Mouse (Mus musculus): ENCODE data around the gene Olfr453. TPM values are rescaled to one million over a fixed set of nuclear protein-coding genes. Genes with fewer than 3 reads are reported as not detected.

Olfr453 gene
- total and polyA plus RNA-seq, 3 experiments = not detected

DNA sequence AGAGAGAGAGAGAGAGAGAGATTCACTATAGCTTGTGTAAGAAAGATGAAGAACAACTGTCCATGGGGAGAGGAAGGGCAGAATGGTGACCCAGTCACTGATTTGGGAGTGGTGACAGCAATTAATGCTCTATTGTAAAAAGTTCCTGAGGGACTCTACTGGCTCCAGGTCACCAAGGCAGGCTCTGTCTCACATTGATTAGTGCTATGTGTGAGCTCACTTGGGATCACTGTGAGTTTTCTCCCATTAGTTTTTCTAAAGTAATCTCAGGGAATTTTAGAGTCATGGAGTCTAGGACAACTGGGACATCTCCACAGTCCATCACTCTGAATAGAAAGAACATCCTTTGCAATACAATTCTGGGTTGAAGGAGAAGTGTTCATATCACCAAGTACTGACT lies 45.6 kb downstream of the Olfr453 start, which contains the start of gene Olfr452:
TSS of gene Olfr452 (plus strand) at position 301 of the 400 bp plus-strand sequence.
- Histone ChIP-seq H3K79me2 (replicated peaks; ENCODE audit: control insufficient read depth, insufficient read depth, low read length) (no peaks in the 10 kb centered on the region), H3K4me1 (ENCODE audit: control insufficient read depth, insufficient read depth, low read length) (no peaks in the 10 kb centered on the region), H3K27ac (no peak within 1 kb of the TSS), H3K4me3 (no peak within 1 kb of the TSS), H3K27me3 (ENCODE audit: control insufficient read depth, insufficient read depth, low read length) (no peaks in the 10 kb centered on the region), H3K9ac (ENCODE audit: low read depth, low read length) (no peak within 1 kb of the TSS), H3K36me3 (ENCODE audit: control insufficient read depth, insufficient read depth, low read length) (no peaks in the 10 kb centered on the region)
- TF ChIP-seq CTCF (IDR thresholded peaks at IDR 0.05) = no peak
- TF ChIP-seq POLR2A (IDR thresholded peaks at IDR 0.05; ENCODE audit: insufficient read depth, low read depth, low read length) = no peak
- no peak for TF ChIP-seq EP300 (IDR thresholded peaks at IDR 0.05; ENCODE audit: insufficient read depth, low read depth, low read length)
- DNase-seq = no peak
- intact Hi-C loops (cut with DNase I) = no loop called here

DNA sequence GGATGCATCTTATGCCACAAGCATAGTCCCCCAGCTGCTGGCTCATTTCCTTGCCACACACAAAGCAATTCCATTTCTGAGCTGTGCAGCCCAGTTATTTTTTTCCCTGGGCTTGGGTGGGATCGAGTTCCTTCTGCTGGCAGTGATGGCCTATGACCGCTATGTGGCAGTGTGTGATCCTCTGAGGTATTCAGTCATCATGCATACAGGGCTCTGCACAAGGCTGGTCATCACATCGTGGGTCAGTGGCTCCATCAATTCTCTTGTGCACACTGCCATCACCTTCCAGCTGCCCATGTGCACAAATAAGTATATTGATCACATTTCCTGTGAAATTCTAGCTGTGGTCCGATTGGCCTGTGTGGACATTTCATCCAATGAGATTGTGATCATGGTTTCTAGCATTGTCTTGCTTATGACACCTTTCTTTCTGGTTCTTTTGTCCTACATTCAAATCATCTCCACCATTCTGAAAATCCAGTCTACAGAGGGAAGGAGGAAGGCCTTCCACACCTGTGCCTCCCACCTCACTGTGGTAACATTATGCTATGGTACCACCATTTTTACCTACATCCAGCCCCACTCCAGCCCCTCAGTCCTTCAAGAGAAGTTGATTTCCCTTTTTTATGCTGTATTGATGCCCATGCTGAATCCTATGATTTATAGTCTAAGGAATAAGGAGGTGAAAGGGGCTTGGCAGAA lies 51.2 kb downstream of the Olfr453 start:
- no peaks in the 10 kb centered on the region for H3K36me3 ChIP-seq (ENCODE audit: control insufficient read depth, insufficient read depth, low read length)
- no peaks in the 10 kb centered on the region for H3K79me2 ChIP-seq (replicated peaks; ENCODE audit: control insufficient read depth, insufficient read depth, low read length)
- intact Hi-C loops (cut with DNase I) = no loop called here
- no peak overlapping the region for H3K27ac ChIP-seq
- H3K4me3 ChIP-seq = no peak overlapping the region
- H3K27me3 ChIP-seq (ENCODE audit: control insufficient read depth, insufficient read depth, low read length) = no peaks in the 10 kb centered on the region
- H3K9ac ChIP-seq (ENCODE audit: low read depth, low read length) = no peak overlapping the region
- H3K4me1 ChIP-seq (ENCODE audit: control insufficient read depth, insufficient read depth, low read length) = no peaks in the 10 kb centered on the region
- 43% methylated on average over 4 of the region's 4 CpGs for WGBS
- DNase-seq = no peak
- TF ChIP-seq CTCF (IDR thresholded peaks at IDR 0.05) (peak; percentile 31), EP300 (IDR thresholded peaks at IDR 0.05; ENCODE audit: insufficient read depth, low read depth, low read length) (no peak)

DNA sequence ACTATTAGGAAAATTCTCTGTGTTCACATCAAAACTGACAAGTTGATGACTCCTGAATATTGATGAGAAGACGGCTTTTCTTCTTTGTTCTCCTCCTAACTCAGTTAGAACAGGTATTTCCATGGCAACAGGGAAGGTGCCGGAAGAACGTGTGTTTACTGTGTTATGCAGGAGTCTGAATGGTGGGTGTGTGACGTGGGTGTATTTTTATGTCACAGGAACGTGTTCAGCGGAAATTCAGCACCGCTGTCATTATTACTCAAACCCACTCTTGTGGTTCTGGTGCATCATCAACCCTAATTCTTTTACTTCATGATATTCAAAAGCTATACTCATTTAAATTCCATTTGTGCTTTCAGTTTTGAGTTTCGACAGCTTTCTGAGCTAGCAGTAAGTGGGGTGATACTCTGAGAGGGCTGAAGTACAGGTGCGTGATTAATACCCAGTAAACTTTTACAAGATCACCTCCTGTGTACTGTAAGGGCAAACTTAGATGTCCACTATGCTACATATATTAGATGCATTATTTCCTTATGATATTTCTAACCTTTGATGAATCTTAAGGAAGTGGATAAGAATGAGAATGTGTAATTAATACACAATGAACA lies 51.9 kb downstream of the Olfr453 start:
- intact Hi-C loops (cut with DNase I) = no loop called here
- WGBS = 75% methylated on average over 9 of the region's 9 CpGs

DNA sequence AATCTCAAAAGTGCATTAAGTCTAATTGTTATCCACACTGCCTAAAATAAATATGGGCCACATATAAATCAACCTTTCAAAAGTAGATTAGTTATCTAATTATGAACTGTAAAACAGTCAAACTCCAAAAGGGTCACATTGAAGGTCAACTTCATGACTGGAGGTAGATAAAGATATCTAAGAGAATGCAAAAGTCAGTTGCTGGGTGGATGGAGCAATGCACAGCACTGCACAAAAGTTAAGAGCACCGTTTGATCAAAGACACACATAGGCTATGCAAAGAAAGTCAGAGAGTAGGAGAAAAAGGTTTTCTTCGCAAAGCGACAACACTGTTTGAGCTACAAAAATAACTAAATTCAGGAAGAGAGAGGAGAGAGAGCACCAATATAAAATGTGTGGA lies 55.8 kb downstream of the Olfr453 start:
- no peak overlapping the region for H3K9ac ChIP-seq (ENCODE audit: low read depth, low read length)
- no peaks in the 10 kb centered on the region for H3K79me2 ChIP-seq (replicated peaks; ENCODE audit: control insufficient read depth, insufficient read depth, low read length)
- no peak for DNase-seq
- no peak overlapping the region for H3K4me3 ChIP-seq
- H3K27me3 ChIP-seq (ENCODE audit: control insufficient read depth, insufficient read depth, low read length) = no peaks in the 10 kb centered on the region
- H3K36me3 ChIP-seq (ENCODE audit: control insufficient read depth, insufficient read depth, low read length) = no peaks in the 10 kb centered on the region
- H3K27ac ChIP-seq = no peak overlapping the region
- H3K4me1 ChIP-seq (ENCODE audit: control insufficient read depth, insufficient read depth, low read length) = no peaks in the 10 kb centered on the region
- TF ChIP-seq EP300 (IDR thresholded peaks at IDR 0.05; ENCODE audit: insufficient read depth, low read depth, low read length) = no peak
- TF ChIP-seq POLR2A (IDR thresholded peaks at IDR 0.05; ENCODE audit: insufficient read depth, low read depth, low read length) = no peak
- no peak for TF ChIP-seq CTCF (IDR thresholded peaks at IDR 0.05)
- 84% methylated on average over 3 of the region's 3 CpGs for WGBS
- intact Hi-C loops (cut with DNase I) = no loop called here

More for the DNA sequence above, 51.9 kb downstream of the Olfr453 start:
- no peak overlapping the region for H3K27ac ChIP-seq
- no peaks in the 10 kb centered on the region for H3K4me1 ChIP-seq (ENCODE audit: control insufficient read depth, insufficient read depth, low read length)
- H3K79me2 ChIP-seq (replicated peaks; ENCODE audit: control insufficient read depth, insufficient read depth, low read length) = no peaks in the 10 kb centered on the region
- H3K36me3 ChIP-seq (ENCODE audit: control insufficient read depth, insufficient read depth, low read length) = no peaks in the 10 kb centered on the region
- no peak overlapping the region for H3K9ac ChIP-seq (ENCODE audit: low read depth, low read length)
- DNase-seq = no peak
- H3K27me3 ChIP-seq (ENCODE audit: control insufficient read depth, insufficient read depth, low read length) = no peaks in the 10 kb centered on the region
- H3K4me3 ChIP-seq = no peak overlapping the region
- TF ChIP-seq CTCF (IDR thresholded peaks at IDR 0.05) = no peak
- no peak for TF ChIP-seq EP300 (IDR thresholded peaks at IDR 0.05; ENCODE audit: insufficient read depth, low read depth, low read length)
- no peak for TF ChIP-seq POLR2A (IDR thresholded peaks at IDR 0.05; ENCODE audit: insufficient read depth, low read depth, low read length)

Other genes starting within 250 kb of the Olfr453 start
- not detected for gene Olfr455, start 191.8 kb upstream of the Olfr453 start, total RNA-seq (2021)
- not detected in 2 replicates for gene Olfr455, start 191.8 kb upstream of the Olfr453 start, polyA plus RNA-seq (2012; rRNA removed)
- not detected for gene Tcaf3, start 141.7 kb upstream of the Olfr453 start, total RNA-seq (2021)
- gene Tcaf3, start 141.7 kb upstream of the Olfr453 start, polyA plus RNA-seq (2012; rRNA removed) = not detected in 2 replicates
- 1 to 10 TPM; 2.7 to 3.6 TPM for gene Tcaf2, start 94.1 kb upstream of the Olfr453 start, total RNA-seq (2021)
- gene Tcaf2, start 94.1 kb upstream of the Olfr453 start, polyA plus RNA-seq (2012; rRNA removed) = 1.1 TPM in 2 replicates
- 10 to 100 TPM; 10.3 to 12.4 TPM for gene Tcaf1, start 29.3 kb upstream of the Olfr453 start, total RNA-seq (2021)
- gene Tcaf1, start 29.3 kb upstream of the Olfr453 start, polyA plus RNA-seq (2012; rRNA removed) = 8.0 and 12.5 TPM in 2 replicates
- gene Olfr38, start 17.0 kb downstream of the Olfr453 start, total RNA-seq (2021) = not detected
- not detected in 2 replicates for gene Olfr38, start 17.0 kb downstream of the Olfr453 start, polyA plus RNA-seq (2012; rRNA removed)
- not detected for gene Olfr452, start 45.7 kb downstream of the Olfr453 start, total RNA-seq (2021)
- not detected in 2 replicates for gene Olfr452, start 45.7 kb downstream of the Olfr453 start, polyA plus RNA-seq (2012; rRNA removed)
- not detected for gene Olfr450, start 72.6 kb downstream of the Olfr453 start, total RNA-seq (2021)
- gene Olfr450, start 72.6 kb downstream of the Olfr453 start, polyA plus RNA-seq (2012; rRNA removed) = not detected in 2 replicates
- not detected for gene Olfr449, start 95.0 kb downstream of the Olfr453 start, total RNA-seq (2021)
- not detected in 2 replicates for gene Olfr449, start 95.0 kb downstream of the Olfr453 start, polyA plus RNA-seq (2012; rRNA removed)
- gene Olfr448, start 151.1 kb downstream of the Olfr453 start, total RNA-seq (2021) = not detected
- not detected in 2 replicates for gene Olfr448, start 151.1 kb downstream of the Olfr453 start, polyA plus RNA-seq (2012; rRNA removed)
- not detected for gene Olfr447, start 169.5 kb downstream of the Olfr453 start, total RNA-seq (2021)
- gene Olfr447, start 169.5 kb downstream of the Olfr453 start, polyA plus RNA-seq (2012; rRNA removed) = not detected in 2 replicates
- not detected for gene Olfr446, start 182.0 kb downstream of the Olfr453 start, total RNA-seq (2021)
- gene Olfr446, start 182.0 kb downstream of the Olfr453 start, polyA plus RNA-seq (2012; rRNA removed) = not detected in 2 replicates
- not detected for gene Olfr444, start 209.7 kb downstream of the Olfr453 start, total RNA-seq (2021)
- not detected in 2 replicates for gene Olfr444, start 209.7 kb downstream of the Olfr453 start, polyA plus RNA-seq (2012; rRNA removed)

All from heart, adult 2 months (tissue).